Mouse (Mus musculus): Measurements from ENCODE around the gene Gzmm. TPM values are rescaled to one million over a fixed set of nuclear protein-coding genes. Genes with fewer than 3 reads are reported as not detected.

Gene Gzmm
- polyA plus RNA-seq, 1 experiment from 2014 or later = 0.84 TPM

DNA sequence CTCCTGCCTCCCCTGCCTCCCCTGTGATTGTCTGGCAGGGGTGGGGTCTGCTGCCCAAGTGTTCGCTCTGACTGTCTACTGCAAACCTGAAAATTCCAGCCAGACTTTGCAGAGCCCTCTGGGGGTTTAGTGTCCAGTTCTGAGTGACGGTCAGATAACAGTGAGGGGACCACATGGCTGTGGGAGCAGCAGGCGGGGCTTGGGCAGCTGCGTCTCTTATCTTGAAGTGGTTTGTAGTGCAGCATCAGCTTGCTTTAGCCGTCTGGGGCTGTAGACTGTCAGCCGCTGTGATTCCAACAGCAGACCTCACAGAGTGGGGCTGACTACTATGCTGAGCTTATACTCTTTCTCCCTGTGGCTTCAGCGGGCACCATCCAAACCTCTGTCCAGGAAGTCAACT, 20.5 kb downstream of the Gzmm start:
- 48% methylated on average over 7 of the region's 7 CpGs for WGBS
- no peak for DNase-seq
- Histone ChIP-seq H3K4me1 (ENCODE audit: insufficient read depth) (peaks cover 6% of the 10 kb centered on the region), H3K9me3 (ENCODE audit: low read depth, low read length) (no peaks in the 10 kb centered on the region), H3K36me3 (ENCODE audit: insufficient read depth) (peaks cover 62% of the 10 kb centered on the region), H3K4me3 (ENCODE audit: low read depth, low read length) (no peak overlapping the region), H3K27me3 (ENCODE audit: insufficient read depth, low read length) (no peaks in the 10 kb centered on the region), H3K4me2 (no peak overlapping the region), H3K9ac (peak overlapping the region; percentile 22; the same call in 1 of the 2 replicates), H3K27ac (ENCODE audit: low read depth) (no peak overlapping the region)
- TF ChIP-seq CTCF (IDR thresholded peaks at IDR 0.05; ENCODE audit: low read depth) = no peak
- ATAC-seq (ENCODE audit: insufficient read depth) = no peak

DNA sequence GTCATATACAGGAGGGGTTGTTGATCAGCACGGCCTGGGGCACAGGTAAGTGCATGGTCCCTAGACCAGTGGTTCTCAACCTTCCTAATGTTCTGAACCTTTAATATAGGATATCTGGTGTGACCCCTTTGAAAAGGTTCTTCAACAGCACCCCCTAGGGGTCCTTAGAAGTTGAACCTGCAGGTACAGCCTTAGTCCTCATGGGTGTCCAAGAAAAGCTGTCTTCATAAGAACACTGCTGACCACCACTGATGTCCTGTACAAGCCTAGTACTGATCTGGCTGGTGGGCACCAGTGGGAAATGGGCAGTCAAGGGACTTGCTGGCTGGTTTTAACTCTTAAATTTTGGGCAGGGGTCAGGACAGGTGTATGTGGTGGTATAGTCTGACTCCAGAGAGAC, 23.2 kb downstream of the Gzmm start:
- peaks cover 49% of the 10 kb centered on the region for H3K36me3 ChIP-seq (ENCODE audit: insufficient read depth)
- H3K27ac ChIP-seq (ENCODE audit: low read depth) = no peak overlapping the region
- 79% methylated on average over 1 of the region's 1 CpGs for WGBS
- peak; percentile 52 for TF ChIP-seq CTCF (IDR thresholded peaks at IDR 0.05; ENCODE audit: low read depth)
- no peaks in the 10 kb centered on the region for H3K9me3 ChIP-seq (ENCODE audit: low read depth, low read length)
- H3K4me3 ChIP-seq (ENCODE audit: low read depth, low read length) = no peak overlapping the region
- H3K9ac ChIP-seq = no peak overlapping the region
- H3K4me1 ChIP-seq (ENCODE audit: insufficient read depth) = 0 out of 2 replicates have a peak, but pooled peaks cover under 1% of the 10 kb centered on the region
- H3K4me2 ChIP-seq = no peak overlapping the region
- no peak for DNase-seq
- peaks cover 21% of the 10 kb centered on the region for H3K27me3 ChIP-seq (ENCODE audit: insufficient read depth, low read length)
- ATAC-seq (ENCODE audit: insufficient read depth) = 0 out of 2 replicates have a peak, but pooled peaks have one; percentile 4

GRCm38 (mm10) chr10:79712499-79713126, 23.8 kb downstream of the Gzmm start:
- peaks cover 27% of the 10 kb centered on the region for H3K27me3 ChIP-seq (ENCODE audit: insufficient read depth, low read length)
- no peaks in the 10 kb centered on the region for H3K9me3 ChIP-seq (ENCODE audit: low read depth, low read length)
- TF ChIP-seq CTCF (IDR thresholded peaks at IDR 0.05; ENCODE audit: low read depth) = peak; percentile 79
- peaks cover 44% of the 10 kb centered on the region for H3K36me3 ChIP-seq (ENCODE audit: insufficient read depth)
- peak; percentile 63; the same call in 1 of the 2 replicates for ATAC-seq (ENCODE audit: insufficient read depth)
- H3K4me1 ChIP-seq (ENCODE audit: insufficient read depth) = 0 out of 2 replicates have a peak, but pooled peaks cover 4% of the 10 kb centered on the region
- 15% methylated on average over 4 of the region's 6 CpGs for WGBS
- peak; percentile 88 for DNase-seq
- no peak overlapping the region for H3K9ac ChIP-seq
- no peak overlapping the region for H3K4me3 ChIP-seq (ENCODE audit: low read depth, low read length)
- no peak overlapping the region for H3K27ac ChIP-seq (ENCODE audit: low read depth)
- no peak overlapping the region for H3K4me2 ChIP-seq

- Histone ChIP-seq H3K4me2 (no peak overlapping the region), H3K4me3 (ENCODE audit: low read depth, low read length) (no peak overlapping the region), H3K27me3 (ENCODE audit: insufficient read depth, low read length) (peaks cover 32% of the 10 kb centered on the region), H3K36me3 (ENCODE audit: insufficient read depth) (peaks cover 39% of the 10 kb centered on the region), H3K4me1 (ENCODE audit: insufficient read depth) (0 out of 2 replicates have a peak, but pooled peaks cover 4% of the 10 kb centered on the region), H3K9ac (no peak overlapping the region), H3K27ac (ENCODE audit: low read depth) (no peak overlapping the region), H3K9me3 (ENCODE audit: low read depth, low read length) (no peaks in the 10 kb centered on the region)
- no peak for TF ChIP-seq CTCF (IDR thresholded peaks at IDR 0.05; ENCODE audit: low read depth)
- 24% methylated on average over 1 of the region's 1 CpGs for WGBS
- ATAC-seq (ENCODE audit: insufficient read depth) (no peak), DNase-seq (no peak)
Observed at GRCm38 (mm10) chr10:79713163-79713562, 24.3 kb downstream of the Gzmm start.

- no peak for TF ChIP-seq CTCF (IDR thresholded peaks at IDR 0.05; ENCODE audit: low read depth)
Observed at GRCm38 (mm10) chr10:79714996-79715395, 26.2 kb downstream of the Gzmm start.

GRCm38 (mm10) chr10:79716254-79716987, 27.6 kb downstream of the Gzmm start, which contains the start of gene Hcn2:
Hcn2 (plus strand) TSS chr10:79716634.
- Histone ChIP-seq H3K27ac (ENCODE audit: low read depth) (no peak within 1 kb of the TSS), H3K4me2 (peak within 1 kb of the TSS; percentile 96), H3K36me3 (ENCODE audit: insufficient read depth) (peaks cover 9% of the 10 kb centered on the region), H3K4me1 (ENCODE audit: insufficient read depth) (0 out of 2 replicates have a peak, but pooled peaks cover 4% of the 10 kb centered on the region), H3K9ac (no peak within 1 kb of the TSS; the same call in 1 of the 2 replicates), H3K4me3 (ENCODE audit: low read depth, low read length) (peak within 1 kb of the TSS; percentile 55), H3K27me3 (ENCODE audit: insufficient read depth, low read length) (peaks cover 41% of the 10 kb centered on the region), H3K9me3 (ENCODE audit: low read depth, low read length) (no peaks in the 10 kb centered on the region)
- WGBS = 1% methylated on average over 54 of the region's 91 CpGs
- ATAC-seq (ENCODE audit: insufficient read depth) (peak; percentile 16; the same call in 1 of the 2 replicates), DNase-seq (no peak)
- TF ChIP-seq CTCF (IDR thresholded peaks at IDR 0.05; ENCODE audit: low read depth) = no peak

More at GRCm38 (mm10) chr10:79714996-79715395, 26.2 kb downstream of the Gzmm start:
- no peak overlapping the region for H3K9ac ChIP-seq
- WGBS = 55% methylated on average over 4 of the region's 4 CpGs
- DNase-seq (no peak), ATAC-seq (ENCODE audit: insufficient read depth) (no peak)
- H3K9me3 ChIP-seq (ENCODE audit: low read depth, low read length) = no peaks in the 10 kb centered on the region
- no peak overlapping the region for H3K27ac ChIP-seq (ENCODE audit: low read depth)
- no peak overlapping the region for H3K4me2 ChIP-seq
- H3K4me3 ChIP-seq (ENCODE audit: low read depth, low read length) = no peak overlapping the region
- H3K4me1 ChIP-seq (ENCODE audit: insufficient read depth) = 0 out of 2 replicates have a peak, but pooled peaks cover 4% of the 10 kb centered on the region
- H3K36me3 ChIP-seq (ENCODE audit: insufficient read depth) = peaks cover 23% of the 10 kb centered on the region
- peaks cover 41% of the 10 kb centered on the region for H3K27me3 ChIP-seq (ENCODE audit: insufficient read depth, low read length)

DNA sequence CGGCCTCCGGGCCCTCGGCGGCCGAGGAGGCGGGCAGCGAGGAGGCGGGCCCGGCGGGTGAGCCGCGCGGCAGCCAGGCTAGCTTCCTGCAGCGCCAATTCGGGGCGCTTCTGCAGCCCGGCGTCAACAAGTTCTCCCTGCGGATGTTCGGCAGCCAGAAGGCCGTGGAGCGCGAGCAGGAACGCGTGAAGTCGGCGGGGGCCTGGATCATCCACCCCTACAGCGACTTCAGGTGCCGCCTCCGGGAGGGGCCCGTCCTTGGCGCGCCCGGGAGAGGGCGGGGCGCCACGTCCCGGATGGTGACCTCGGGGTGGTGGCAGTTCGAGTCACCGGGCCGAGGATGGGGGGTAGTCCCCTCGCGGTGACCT, 28.2 kb downstream of the Gzmm start:
- Histone ChIP-seq H3K36me3 (ENCODE audit: insufficient read depth) (peaks cover 3% of the 10 kb centered on the region), H3K9ac (no peak overlapping the region; the same call in 1 of the 2 replicates), H3K4me3 (ENCODE audit: low read depth, low read length) (peak overlapping the region; percentile 55), H3K27me3 (ENCODE audit: insufficient read depth, low read length) (peaks cover 41% of the 10 kb centered on the region), H3K4me2 (peak overlapping the region; percentile 96), H3K9me3 (ENCODE audit: low read depth, low read length) (no peaks in the 10 kb centered on the region), H3K4me1 (ENCODE audit: insufficient read depth) (0 out of 2 replicates have a peak, but pooled peaks cover 4% of the 10 kb centered on the region), H3K27ac (ENCODE audit: low read depth) (no peak overlapping the region)
- TF ChIP-seq CTCF (IDR thresholded peaks at IDR 0.05; ENCODE audit: low read depth) = no peak
- DNase-seq (no peak), ATAC-seq (ENCODE audit: insufficient read depth) (no peak)
- under 1% methylated on average over 37 of the region's 44 CpGs for WGBS

Data from lung, embryonic 14.5 days (tissue).